Mouse (Mus musculus) spleen, adult 2 months (tissue): ENCODE results near the gene Ifnlr1. TPM values are rescaled to one million over a fixed set of nuclear protein-coding genes. Genes with fewer than 3 reads are reported as not detected.

ENCODE experiments used
- DNase-seq, 2 experiments: peaks; one replicate each; pipeline versions ENCODE4 v3.0.0 to v3.0.0-alpha.2; 2012 to 2021; ENCODE audit warnings: low spot score in 2 of 2, low read depth in 1 of 2
- H3K27ac ChIP-seq: fragments of 200-500 bp; 2 replicates; pipeline ENCODE4 v1.5.1; 2012; ENCODE audit warnings: low read length, inconsistent platforms; ENCODE audit not compliant: insufficient read depth
- H3K27me3 ChIP-seq: fragments of 200-500 bp; 2 replicates; pipeline ENCODE4 v1.6.1; 2012; ENCODE audit warnings: mild to moderate bottlenecking, moderate library complexity, low read length, inconsistent platforms; ENCODE audit not compliant: control insufficient read depth, insufficient read depth
- H3K36me3 ChIP-seq: fragments of 200-500 bp; 2 replicates; pipeline ENCODE4 v1.6.1; 2012; ENCODE audit warnings: mild to moderate bottlenecking, low read length, inconsistent platforms; ENCODE audit not compliant: control insufficient read depth, insufficient read depth
- H3K4me1 ChIP-seq: fragments of 200-500 bp; 2 replicates; pipeline ENCODE4 v1.6.1; 2011; ENCODE audit warnings: inconsistent platforms; ENCODE audit not compliant: control insufficient read depth, insufficient read depth, insufficient read length
- H3K4me3 ChIP-seq: fragments of 200-500 bp; 2 replicates; pipeline ENCODE4 v1.5.1; 2011; ENCODE audit warnings: mild to moderate bottlenecking, inconsistent platforms; ENCODE audit not compliant: insufficient read depth, insufficient read length; ENCODE audit errors: extremely low read depth
- CTCF ChIP-seq: fragments of 200-500 bp; IDR thresholded peaks from 2 replicates; pipeline ENCODE4 v1.5.1; 2011; ENCODE audit warnings: mild to moderate bottlenecking, inconsistent platforms; ENCODE audit not compliant: insufficient read depth, insufficient read length, insufficient replicate concordance; ENCODE audit errors: extremely low read depth
- POLR2A ChIP-seq: fragments of 200-500 bp; IDR thresholded peaks from 2 replicates; pipeline ENCODE4 v1.6.1; 2011; ENCODE audit warnings: low read depth, low read length, inconsistent platforms
- WGBS: fragments of 180-500 bp; shearing (Covaris S2); methylation state at CpG from one replicate; pipeline ENCODE4 v1.1.7; 2018; 5-methylcytosine and 5-hydroxymethylcytosine counted together
- polyA plus RNA-seq: library from polyadenylated mRNA; depleted of rRNA; stranded (reverse); fragments of >200 nt; gene quantifications from 2 replicates; pipeline ENCODE4 v1.2.3, GENCODE M21; 2012

Gene Ifnlr1
- polyA plus RNA-seq, 1 experiment = 0.78 TPM

DNA sequence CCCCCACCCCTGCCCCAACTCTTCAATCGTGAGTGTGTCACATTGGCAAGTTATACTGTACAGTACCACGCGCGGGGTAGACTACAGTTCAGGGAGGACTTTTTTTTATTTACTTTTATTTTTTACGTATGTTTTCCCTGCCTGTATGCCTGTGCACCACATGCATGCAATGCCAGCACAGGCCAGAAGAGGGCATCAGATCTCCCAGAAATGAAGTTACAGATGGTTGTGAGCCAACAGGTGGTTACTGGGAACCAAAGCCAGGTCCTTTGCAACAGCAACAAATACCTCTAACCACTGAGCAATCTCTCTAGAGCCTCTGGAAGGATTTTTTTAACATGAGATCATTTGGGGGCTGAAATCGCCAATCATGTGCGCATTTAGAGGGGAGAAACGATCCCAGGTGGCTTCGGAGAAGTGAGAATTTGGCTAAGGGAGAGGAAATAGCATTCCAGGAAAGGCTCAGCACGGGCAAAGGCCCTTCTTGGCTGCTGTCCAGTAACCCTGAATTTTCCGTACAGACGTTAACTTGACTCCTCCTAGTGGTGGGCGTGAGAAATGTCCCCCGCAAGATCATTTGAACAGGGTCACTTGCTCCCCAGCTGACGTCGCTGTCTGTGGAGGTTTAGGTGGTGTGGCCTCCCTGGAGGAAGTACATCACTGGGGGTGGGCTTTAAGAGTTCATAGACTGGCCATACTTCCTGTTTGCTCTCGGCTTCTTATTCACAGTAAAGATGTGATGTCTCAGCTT lies 36.6 kb downstream of the Ifnlr1 start:
- Histone ChIP-seq H3K36me3 (no peaks in the 10 kb centered on the region), H3K4me1 (no peaks in the 10 kb centered on the region), H3K27me3 (no peaks in the 10 kb centered on the region), H3K4me3 (no peak overlapping the region), H3K27ac (no peak overlapping the region)
- DNase-seq = no peak
- 73% methylated on average over 17 of the region's 17 CpGs for WGBS
- no peak for TF ChIP-seq CTCF

GRCm38 (mm10) chr4:135726416-135726815 lies 40.3 kb downstream of the Ifnlr1 start:
- WGBS = 83% methylated on average over 11 of the region's 11 CpGs

DNA sequence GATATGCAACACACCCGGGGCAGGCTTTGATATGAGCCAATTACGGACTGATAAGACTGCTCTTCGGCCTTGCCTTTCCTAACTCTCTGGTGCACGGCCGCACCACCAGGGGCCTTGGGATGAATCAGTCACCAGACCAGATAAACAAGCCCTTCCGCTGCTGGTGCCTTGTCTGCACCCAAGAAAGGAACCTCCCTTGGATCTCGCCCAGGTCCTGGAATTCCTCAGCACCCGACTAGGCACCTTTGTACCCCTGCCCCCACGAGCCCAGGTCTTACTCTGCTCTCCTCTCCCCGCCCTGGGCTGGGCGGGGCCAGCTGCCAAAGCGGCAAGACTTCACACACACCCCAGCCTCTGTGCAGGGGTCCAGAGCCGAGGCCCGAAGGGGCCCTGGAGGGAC lies 41.7 kb downstream of the Ifnlr1 start, which contains the start of gene Il22ra1:
TSS of gene Il22ra1 (plus strand) at position 356 of the 400 bp plus-strand sequence.
- no peaks in the 10 kb centered on the region for H3K36me3 ChIP-seq
- no peaks in the 10 kb centered on the region for H3K4me1 ChIP-seq
- no peak within 1 kb of the TSS for H3K27ac ChIP-seq
- DNase-seq = no peak
- no peaks in the 10 kb centered on the region for H3K27me3 ChIP-seq
- H3K4me3 ChIP-seq = no peak within 1 kb of the TSS
- WGBS = 49% methylated on average over 14 of the region's 14 CpGs
- TF ChIP-seq CTCF (no peak), POLR2A (no peak)

More at GRCm38 (mm10) chr4:135726416-135726815, 40.3 kb downstream of the Ifnlr1 start:
- Histone ChIP-seq H3K27ac (no peak overlapping the region), H3K4me1 (no peaks in the 10 kb centered on the region), H3K27me3 (no peaks in the 10 kb centered on the region), H3K4me3 (no peak overlapping the region), H3K36me3 (no peaks in the 10 kb centered on the region)
- no peak for DNase-seq
- TF ChIP-seq CTCF (no peak), POLR2A (no peak)

DNA sequence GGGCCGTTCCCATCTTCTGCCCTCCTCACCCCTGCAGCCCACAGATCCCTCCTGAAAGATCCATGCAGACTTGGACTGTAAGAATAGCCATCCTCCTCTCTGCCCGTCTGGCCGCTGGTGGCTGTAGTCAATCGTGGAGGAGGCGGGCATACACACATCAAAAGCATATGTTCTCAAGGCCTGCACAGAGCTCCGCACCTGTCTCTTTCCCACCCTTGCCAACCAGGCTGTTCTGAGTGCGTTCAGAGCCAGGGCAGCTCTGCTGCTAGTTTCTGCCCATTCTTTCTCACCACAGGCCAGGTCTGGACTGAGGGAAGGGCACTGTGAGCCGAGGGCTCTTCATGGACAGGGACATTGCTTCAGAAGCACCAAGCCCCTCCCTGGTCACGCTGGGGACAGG lies 44.1 kb downstream of the Ifnlr1 start:
- no peak for DNase-seq
- WGBS = 84% methylated on average over 9 of the region's 9 CpGs
- Histone ChIP-seq H3K27me3 (no peaks in the 10 kb centered on the region), H3K4me3 (no peak overlapping the region), H3K4me1 (no peaks in the 10 kb centered on the region), H3K36me3 (no peaks in the 10 kb centered on the region), H3K27ac (no peak overlapping the region)
- no peak for TF ChIP-seq POLR2A
- TF ChIP-seq CTCF = no peak

GRCm38 (mm10) chr4:135730951-135731350 lies 44.9 kb downstream of the Ifnlr1 start:
- no peak overlapping the region for H3K27ac ChIP-seq
- H3K36me3 ChIP-seq = no peaks in the 10 kb centered on the region
- H3K4me1 ChIP-seq = no peaks in the 10 kb centered on the region
- no peak for DNase-seq
- TF ChIP-seq POLR2A (no peak), CTCF (no peak)
- H3K27me3 ChIP-seq = no peaks in the 10 kb centered on the region
- WGBS = 81% methylated on average over 8 of the region's 8 CpGs
- H3K4me3 ChIP-seq = no peak overlapping the region

DNA sequence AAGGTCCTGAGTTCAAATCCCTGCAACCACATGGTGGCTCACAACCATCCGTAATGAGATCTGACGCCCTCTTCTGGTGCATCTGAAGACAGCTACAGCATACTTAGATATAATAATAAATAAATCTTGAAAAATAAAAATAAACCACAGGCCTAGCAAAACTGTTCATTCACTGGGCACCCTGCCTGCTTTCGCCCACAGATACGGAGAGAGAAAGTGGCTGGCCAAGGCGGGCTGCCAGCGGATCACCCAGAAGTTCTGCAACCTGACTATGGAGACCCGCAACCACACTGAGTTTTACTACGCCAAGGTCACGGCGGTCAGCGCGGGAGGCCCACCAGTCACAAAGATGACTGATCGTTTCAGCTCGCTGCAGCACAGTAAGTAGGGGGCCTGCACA lies 47.8 kb downstream of the Ifnlr1 start:
- no peak overlapping the region for H3K27ac ChIP-seq
- no peak overlapping the region for H3K4me3 ChIP-seq
- no peaks in the 10 kb centered on the region for H3K36me3 ChIP-seq
- 94% methylated on average over 14 of the region's 14 CpGs for WGBS
- no peaks in the 10 kb centered on the region for H3K27me3 ChIP-seq
- TF ChIP-seq POLR2A (no peak), CTCF (no peak)
- DNase-seq = no peak
- H3K4me1 ChIP-seq = no peaks in the 10 kb centered on the region

- Histone ChIP-seq H3K4me3 (no peak overlapping the region), H3K27ac (no peak overlapping the region), H3K36me3 (no peaks in the 10 kb centered on the region), H3K4me1 (no peaks in the 10 kb centered on the region; the same call in 1 of the 2 replicates), H3K27me3 (no peaks in the 10 kb centered on the region)
- no peak for DNase-seq
- no peak for TF ChIP-seq CTCF
- no peak for TF ChIP-seq POLR2A
- 76% methylated on average over 3 of the region's 3 CpGs for WGBS
Observed at GRCm38 (mm10) chr4:135736903-135737302, 50.8 kb downstream of the Ifnlr1 start.
